Mouse (Mus musculus) Muller cell, postnatal 12 days (primary cell): ENCODE measurements at regions not wholly inside any gene's neighbourhood (a gene's known extent, or its start where the extent isn't known, plus 50 kb on each side); places are given as distances from the start of the nearest gene placed in this dataset.
"Not testable (repeated sequence)": the region's sequence is repeated elsewhere in the genome, so short reads cannot be mapped to it uniquely, and the experiment has no call there.

Experiments used
- DNase-seq: peaks from one replicate; pipeline ENCODE4 v3.0.0-alpha.2; 2015; ENCODE audit errors: inconsistent ontology term

- peak; percentile 29 for DNase-seq
Measured at GRCm38 (mm10) chr12:8070788-8071187, 93.3 kb downstream of the Apob start.

GRCm38 (mm10) chr12:8071286-8071685 is 93.8 kb downstream of the Apob start:
- DNase-seq, result no peak

GRCm38 (mm10) chr12:8076010-8076540 is 98.6 kb downstream of the Apob start:
- DNase-seq, result no peak

GRCm38 (mm10) chr12:8077346-8077745 is 99.9 kb downstream of the Apob start:
- DNase-seq, result no peak

GRCm38 (mm10) chr12:8078046-8078445 is 100.6 kb downstream of the Apob start:
- no peak for DNase-seq

- no peak for DNase-seq
Measured at GRCm38 (mm10) chr12:8082688-8083661, 105.5 kb downstream of the Apob start.

- no peak for DNase-seq
Measured at GRCm38 (mm10) chr12:8087958-8088357, 110.5 kb downstream of the Apob start.

- peak; percentile 77 for DNase-seq
Measured at GRCm38 (mm10) chr12:8089423-8090278, 112.2 kb downstream of the Apob start.

GRCm38 (mm10) chr12:8090279-8090626 is 112.8 kb downstream of the Apob start:
- DNase-seq, result no peak

GRCm38 (mm10) chr12:8093437-8093836 is 114.5 kb upstream of the Ldah start:
- DNase-seq, result no peak

- peak; percentile 30 for DNase-seq
Measured at GRCm38 (mm10) chr12:8095946-8096345, 112.0 kb upstream of the Ldah start.

- not testable (repeated sequence) for DNase-seq
Measured at GRCm38 (mm10) chr12:8098395-8098794, 109.5 kb upstream of the Ldah start.

- no peak for DNase-seq
Measured at GRCm38 (mm10) chr12:8099114-8099513, 108.8 kb upstream of the Ldah start.

- DNase-seq, result peak; percentile 27
Measured at GRCm38 (mm10) chr12:8099821-8100220, 108.1 kb upstream of the Ldah start.

GRCm38 (mm10) chr12:8101837-8102236 is 106.1 kb upstream of the Ldah start:
- no peak for DNase-seq

GRCm38 (mm10) chr12:8103259-8103658 is 104.6 kb upstream of the Ldah start:
- no peak for DNase-seq

GRCm38 (mm10) chr12:8107137-8107536 is 100.8 kb upstream of the Ldah start:
- no peak for DNase-seq

GRCm38 (mm10) chr12:8109203-8109770 is 98.6 kb upstream of the Ldah start:
- DNase-seq, result no peak

- DNase-seq, result no peak
Measured at GRCm38 (mm10) chr12:8109876-8110275, 98.0 kb upstream of the Ldah start.

GRCm38 (mm10) chr12:8110297-8110696 is 97.6 kb upstream of the Ldah start:
- no peak for DNase-seq

- DNase-seq, result no peak
Measured at GRCm38 (mm10) chr12:8111484-8111883, 96.4 kb upstream of the Ldah start.

GRCm38 (mm10) chr12:8155566-8155965 is 52.3 kb upstream of the Ldah start:
- DNase-seq, result no peak
